Mouse (Mus musculus): ENCODE data around the gene Mcm10.

GRCm38 (mm10) chr2:5027057-5027456 is 14.5 kb upstream of the Mcm10 start:
- TF ChIP-seq CTCF (IDR thresholded peaks at IDR 0.05; ENCODE audit: insufficient read depth, low read depth, low read length) (no peak), POLR2A (IDR thresholded peaks at IDR 0.05; ENCODE audit: insufficient read depth, low read depth, low read length) (no peak)
